Comparison of ENCODE assay signal across 9 mouse cellular contexts in the genomic region with DNA sequence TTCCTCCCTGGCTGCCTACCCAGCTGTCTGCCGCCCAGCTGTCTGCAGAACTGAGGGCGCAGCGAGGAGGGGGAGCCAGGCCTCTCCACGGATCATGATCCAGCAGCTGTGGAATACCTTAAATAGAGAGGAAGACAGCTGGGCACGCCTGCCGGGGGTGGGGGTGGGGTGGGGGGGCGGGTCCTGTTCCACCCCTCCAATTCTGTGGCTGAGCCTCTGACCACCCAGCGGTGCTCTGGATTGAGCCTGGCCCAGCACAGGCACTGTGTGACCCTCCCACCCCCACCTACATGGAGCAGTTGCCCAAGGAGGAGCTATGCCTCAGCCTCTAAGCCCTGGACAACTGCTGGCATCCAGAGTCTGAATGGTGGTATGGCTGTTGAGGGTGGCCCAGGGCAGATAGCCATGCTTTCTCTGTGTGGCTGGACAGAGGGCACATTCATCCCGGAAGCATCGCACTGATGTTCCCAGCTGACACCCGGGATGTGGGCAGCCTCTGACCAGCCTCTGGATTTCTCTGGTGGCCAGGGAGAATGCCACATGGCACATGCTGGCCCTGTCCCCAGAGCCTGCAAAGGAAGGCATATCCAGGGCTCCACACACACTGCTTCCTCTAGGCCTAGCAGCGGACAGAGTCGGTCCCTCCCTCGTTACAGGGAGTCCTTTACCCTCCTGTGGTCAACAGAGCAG.
DNase-seq lines count a peak whose midpoint lies in the region; ATAC-seq lines count a peak whose summit lies in the region.
"Had no signal": no experiment of that assay in that cellular context is flagged by ENCODE, and none has a peak within 500 bp of the region (broad histone marks: within the 10 kb centered on the region; RNA-seq: fewer than 3 reads in every experiment).

No protein-coding gene starts in this region.

- peak overlapping the region; percentile 41 for H3K27ac ChIP-seq in lung, embryonic 15.5 days
- H3K27ac ChIP-seq in embryonic facial prominence, embryonic 12.5 days: peak overlapping the region; percentile 7; the same call in 1 of the 2 replicates
- H3K27ac ChIP-seq in hindbrain, embryonic 12.5 days: peak overlapping the region; percentile 52; the same call in 1 of the 2 replicates
- peak overlapping the region; percentile 23; the same call in 1 of the 2 replicates for H3K27ac ChIP-seq in midbrain, embryonic 15.5 days

- H3K4me3 ChIP-seq in lung, embryonic 15.5 days: no peak overlapping the region
- no peak overlapping the region for H3K4me3 ChIP-seq in embryonic facial prominence, embryonic 12.5 days
- H3K4me3 ChIP-seq in hindbrain, embryonic 12.5 days: no peak overlapping the region
- no peak overlapping the region for H3K4me3 ChIP-seq in midbrain, embryonic 15.5 days

- no peak overlapping the region for H3K9ac ChIP-seq in lung, embryonic 15.5 days
- no peak overlapping the region for H3K9ac ChIP-seq in embryonic facial prominence, embryonic 12.5 days
- no peak overlapping the region for H3K9ac ChIP-seq in hindbrain, embryonic 12.5 days
- no peak overlapping the region for H3K9ac ChIP-seq in midbrain, embryonic 15.5 days

- peaks cover 20% of the 10 kb centered on the region; the same call in 1 of the 2 replicates for H3K36me3 ChIP-seq in lung, embryonic 15.5 days
- peaks cover 36% of the 10 kb centered on the region for H3K36me3 ChIP-seq in embryonic facial prominence, embryonic 12.5 days
- H3K36me3 ChIP-seq in hindbrain, embryonic 12.5 days: peaks cover 12% of the 10 kb centered on the region
- H3K36me3 ChIP-seq in midbrain, embryonic 15.5 days (replicated peaks): no peaks in the 10 kb centered on the region

- H3K4me2 ChIP-seq in lung, embryonic 15.5 days: no peak overlapping the region
- H3K4me2 ChIP-seq in embryonic facial prominence, embryonic 12.5 days (replicated peaks): no peak overlapping the region
- H3K4me2 ChIP-seq in hindbrain, embryonic 12.5 days (replicated peaks): no peak overlapping the region
- H3K4me2 ChIP-seq in midbrain, embryonic 15.5 days: no peak overlapping the region

- H3K4me1 ChIP-seq in lung, embryonic 15.5 days: peaks cover 21% of the 10 kb centered on the region
- H3K4me1 ChIP-seq in embryonic facial prominence, embryonic 12.5 days: peaks cover 36% of the 10 kb centered on the region
- H3K4me1 ChIP-seq in hindbrain, embryonic 12.5 days: peaks cover 28% of the 10 kb centered on the region
- peaks cover 5% of the 10 kb centered on the region; the same call in 1 of the 2 replicates for H3K4me1 ChIP-seq in midbrain, embryonic 15.5 days

- no peaks in the 10 kb centered on the region for H3K27me3 ChIP-seq in lung, embryonic 15.5 days
- H3K27me3 ChIP-seq in embryonic facial prominence, embryonic 12.5 days: no peaks in the 10 kb centered on the region
- H3K27me3 ChIP-seq in hindbrain, embryonic 12.5 days: no peaks in the 10 kb centered on the region
- no peaks in the 10 kb centered on the region for H3K27me3 ChIP-seq in midbrain, embryonic 15.5 days (replicated peaks)

- DNase-seq in lung, adult 18-20 months: no peak
- DNase-seq in c-Kit-positive CD71-positive TER-119-positive erythroid progenitor cells, embryonic 14.5 days (ENCODE audit: low spot score): no peak
- DNase-seq in thymus, postnatal 36 days: no peak
- DNase-seq: kidney, adult 8-10 months had no signal

- peak; percentile 20; the same call in 1 of the 2 replicates for ATAC-seq in lung, embryonic 15.5 days (ENCODE audit: borderline replicate concordance, extremely low read depth, low FRiP score, low TSS enrichment)
- peak; percentile 59; the same call in 1 of the 2 replicates for ATAC-seq in embryonic facial prominence, embryonic 12.5 days (ENCODE audit: insufficient number of reproducible peaks, insufficient read depth, low FRiP score, low TSS enrichment)
- peak; percentile 26; the same call in 1 of the 2 replicates for ATAC-seq in hindbrain, embryonic 12.5 days (ENCODE audit: low FRiP score)
- ATAC-seq in midbrain, embryonic 15.5 days (replicated peaks): no peak
- no peak for ATAC-seq in erythroblast, adult 5-6 weeks (replicated peaks; ENCODE audit: low FRiP score, poor library complexity, severe bottlenecking)

- H3K9me3 ChIP-seq in lung, embryonic 15.5 days: no peaks in the 10 kb centered on the region
- H3K9me3 ChIP-seq in embryonic facial prominence, embryonic 12.5 days: no peaks in the 10 kb centered on the region
- no peaks in the 10 kb centered on the region for H3K9me3 ChIP-seq in hindbrain, embryonic 12.5 days (replicated peaks)
- H3K9me3 ChIP-seq in midbrain, embryonic 15.5 days: no peaks in the 10 kb centered on the region

- WGBS in lung, embryonic 15.5 days: 68% methylated on average over 14 of the region's 14 CpGs
- 69% methylated on average over 14 of the region's 14 CpGs for WGBS in embryonic facial prominence, embryonic 12.5 days
- 60% methylated on average over 12 of the region's 14 CpGs for WGBS in hindbrain, embryonic 12.5 days
- WGBS in midbrain, embryonic 15.5 days: 70% methylated on average over 12 of the region's 14 CpGs

Comparison
In these comparisons a context has a peak if more than half of its experiments do, and no peak if none do; other contexts are left out.
1. ATAC-seq: peak in lung, embryonic 15.5 days (single experiment), embryonic facial prominence, embryonic 12.5 days (single experiment) and hindbrain, embryonic 12.5 days (single experiment); none in midbrain, embryonic 15.5 days (single experiment) and erythroblast, adult 5-6 weeks (single experiment).
2. Peak in every context shown above with its lines, with median percentiles within 50 percentile points of each other: H3K27ac ChIP-seq.